Mouse (Mus musculus): Measurements from ENCODE around the gene Tmem132c. TPM values are rescaled to one million over a fixed set of nuclear protein-coding genes. Genes with fewer than 3 reads are reported as not detected.

Tmem132c gene
- polyA plus RNA-seq, 1 experiment = 0.84 TPM

- no peak for DNase-seq (ENCODE audit: low read depth in 1 of 2, low spot score in 2 of 2)
- Histone ChIP-seq H3K4me1 (ENCODE audit: control insufficient read depth, insufficient read depth, insufficient read length) (no peaks in the 10 kb centered on the region), H3K27ac (ENCODE audit: insufficient read depth, low read length) (no peak overlapping the region), H3K36me3 (ENCODE audit: control insufficient read depth, insufficient read depth, low read length) (no peaks in the 10 kb centered on the region), H3K27me3 (ENCODE audit: control insufficient read depth, insufficient read depth, low read length) (no peaks in the 10 kb centered on the region), H3K4me3 (ENCODE audit: extremely low read depth, insufficient read depth, insufficient read length) (no peak overlapping the region)
- no peak for TF ChIP-seq POLR2A (IDR thresholded peaks at IDR 0.05; ENCODE audit: low read depth, low read length)
- no peak for TF ChIP-seq CTCF (IDR thresholded peaks at IDR 0.05; ENCODE audit: extremely low read depth, insufficient read depth, insufficient read length, insufficient replicate concordance)
- 85% methylated on average over 2 of the region's 2 CpGs for WGBS
Measured at GRCm38 (mm10) chr5:127311005-127311331, 69.4 kb downstream of the Tmem132c start.

GRCm38 (mm10) chr5:127313634-127314033 lies 72.0 kb downstream of the Tmem132c start:
- TF ChIP-seq POLR2A (IDR thresholded peaks at IDR 0.05; ENCODE audit: low read depth, low read length) = no peak
- no peak for TF ChIP-seq CTCF (IDR thresholded peaks at IDR 0.05; ENCODE audit: extremely low read depth, insufficient read depth, insufficient read length, insufficient replicate concordance)
- no peak for DNase-seq (ENCODE audit: low read depth in 1 of 2, low spot score in 2 of 2)
- 82% methylated on average over 2 of the region's 2 CpGs for WGBS
- no peaks in the 10 kb centered on the region for H3K36me3 ChIP-seq (ENCODE audit: control insufficient read depth, insufficient read depth, low read length)
- no peak overlapping the region for H3K27ac ChIP-seq (ENCODE audit: insufficient read depth, low read length)
- no peaks in the 10 kb centered on the region for H3K27me3 ChIP-seq (ENCODE audit: control insufficient read depth, insufficient read depth, low read length)
- no peak overlapping the region for H3K4me3 ChIP-seq (ENCODE audit: extremely low read depth, insufficient read depth, insufficient read length)
- H3K4me1 ChIP-seq (ENCODE audit: control insufficient read depth, insufficient read depth, insufficient read length) = no peaks in the 10 kb centered on the region

GRCm38 (mm10) chr5:127319096-127319779 lies 77.6 kb downstream of the Tmem132c start:
- Histone ChIP-seq H3K27me3 (ENCODE audit: control insufficient read depth, insufficient read depth, low read length) (no peaks in the 10 kb centered on the region), H3K27ac (ENCODE audit: insufficient read depth, low read length) (no peak overlapping the region), H3K4me1 (ENCODE audit: control insufficient read depth, insufficient read depth, insufficient read length) (no peaks in the 10 kb centered on the region; the same call in 1 of the 2 replicates), H3K36me3 (ENCODE audit: control insufficient read depth, insufficient read depth, low read length) (no peaks in the 10 kb centered on the region), H3K4me3 (ENCODE audit: extremely low read depth, insufficient read depth, insufficient read length) (no peak overlapping the region)
- no peak for DNase-seq (ENCODE audit: low read depth in 1 of 2, low spot score in 2 of 2)
- 81% methylated on average over 12 of the region's 12 CpGs for WGBS
- TF ChIP-seq CTCF (IDR thresholded peaks at IDR 0.05; ENCODE audit: extremely low read depth, insufficient read depth, insufficient read length, insufficient replicate concordance) (no peak), POLR2A (IDR thresholded peaks at IDR 0.05; ENCODE audit: low read depth, low read length) (no peak)

- no peak overlapping the region for H3K4me3 ChIP-seq (ENCODE audit: extremely low read depth, insufficient read depth, insufficient read length)
- H3K27ac ChIP-seq (ENCODE audit: insufficient read depth, low read length) = no peak overlapping the region
- TF ChIP-seq CTCF (IDR thresholded peaks at IDR 0.05; ENCODE audit: extremely low read depth, insufficient read depth, insufficient read length, insufficient replicate concordance) (no peak), POLR2A (IDR thresholded peaks at IDR 0.05; ENCODE audit: low read depth, low read length) (no peak)
- no peaks in the 10 kb centered on the region for H3K36me3 ChIP-seq (ENCODE audit: control insufficient read depth, insufficient read depth, low read length)
- no peaks in the 10 kb centered on the region; the same call in 1 of the 2 replicates for H3K4me1 ChIP-seq (ENCODE audit: control insufficient read depth, insufficient read depth, insufficient read length)
- 58% methylated on average over 2 of the region's 2 CpGs for WGBS
- DNase-seq (ENCODE audit: low read depth in 1 of 2, low spot score in 2 of 2) = no peak
- H3K27me3 ChIP-seq (ENCODE audit: control insufficient read depth, insufficient read depth, low read length) = no peaks in the 10 kb centered on the region
Measured at GRCm38 (mm10) chr5:127324645-127325044, 83.0 kb downstream of the Tmem132c start.

- no peak for DNase-seq (ENCODE audit: low read depth in 1 of 2, low spot score in 2 of 2)
- no peak for TF ChIP-seq POLR2A (IDR thresholded peaks at IDR 0.05; ENCODE audit: low read depth, low read length)
- TF ChIP-seq CTCF (IDR thresholded peaks at IDR 0.05; ENCODE audit: extremely low read depth, insufficient read depth, insufficient read length, insufficient replicate concordance) = no peak
- WGBS = 30% methylated on average over 15 of the region's 15 CpGs
Measured at GRCm38 (mm10) chr5:127336048-127336907, 94.7 kb downstream of the Tmem132c start.

GRCm38 (mm10) chr5:127336908-127337265 lies 95.3 kb downstream of the Tmem132c start:
- WGBS = 73% methylated on average over 5 of the region's 5 CpGs
- no peaks in the 10 kb centered on the region for H3K4me1 ChIP-seq (ENCODE audit: control insufficient read depth, insufficient read depth, insufficient read length)
- H3K27ac ChIP-seq (ENCODE audit: insufficient read depth, low read length) = no peak overlapping the region
- no peak for DNase-seq (ENCODE audit: low read depth in 1 of 2, low spot score in 2 of 2)
- no peaks in the 10 kb centered on the region for H3K27me3 ChIP-seq (ENCODE audit: control insufficient read depth, insufficient read depth, low read length)
- no peak for TF ChIP-seq CTCF (IDR thresholded peaks at IDR 0.05; ENCODE audit: extremely low read depth, insufficient read depth, insufficient read length, insufficient replicate concordance)
- TF ChIP-seq POLR2A (IDR thresholded peaks at IDR 0.05; ENCODE audit: low read depth, low read length) = no peak
- no peaks in the 10 kb centered on the region for H3K36me3 ChIP-seq (ENCODE audit: control insufficient read depth, insufficient read depth, low read length)
- H3K4me3 ChIP-seq (ENCODE audit: extremely low read depth, insufficient read depth, insufficient read length) = no peak overlapping the region

More at GRCm38 (mm10) chr5:127336048-127336907, 94.7 kb downstream of the Tmem132c start:
- H3K27me3 ChIP-seq (ENCODE audit: control insufficient read depth, insufficient read depth, low read length) = no peaks in the 10 kb centered on the region
- no peak overlapping the region for H3K27ac ChIP-seq (ENCODE audit: insufficient read depth, low read length)
- no peaks in the 10 kb centered on the region for H3K4me1 ChIP-seq (ENCODE audit: control insufficient read depth, insufficient read depth, insufficient read length)
- no peaks in the 10 kb centered on the region for H3K36me3 ChIP-seq (ENCODE audit: control insufficient read depth, insufficient read depth, low read length)
- H3K4me3 ChIP-seq (ENCODE audit: extremely low read depth, insufficient read depth, insufficient read length) = no peak overlapping the region
